Mouse (Mus musculus) bone marrow macrophage, adult 2 months (primary cell): ENCODE results near the gene Gle1.

Experiments
- CTCF ChIP-seq: IDR thresholded peaks from 2 replicates; pipeline ENCODE4 v1.5.1; 2012; ENCODE audit warnings: low read depth, mild to moderate bottlenecking, low read length, moderate library complexity
- POLR2A ChIP-seq: IDR thresholded peaks from 2 replicates; pipeline ENCODE4 v1.6.1; 2012; ENCODE audit warnings: mild to moderate bottlenecking, low read depth, low read length, borderline replicate concordance

DNA sequence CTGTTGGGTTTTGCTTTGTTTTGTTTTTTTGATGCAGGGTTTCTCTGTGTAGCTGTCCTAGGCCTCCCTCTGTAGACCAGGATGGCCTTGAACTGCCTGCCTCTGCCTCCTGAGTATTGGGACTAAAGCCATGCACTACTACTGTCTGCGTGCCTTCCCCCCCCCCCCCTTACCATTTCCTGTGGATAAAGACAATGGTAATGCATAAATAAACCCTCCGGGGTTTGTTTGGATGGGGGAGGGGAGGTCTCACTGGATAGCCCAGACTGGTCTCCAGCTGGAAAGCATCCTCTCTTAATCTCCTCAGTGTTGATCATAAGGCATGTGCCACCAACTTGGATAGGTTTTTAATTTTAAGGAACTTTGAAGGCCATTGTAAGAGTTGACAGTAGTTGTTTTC, 38.3 kb downstream of the Gle1 start:
- no peak for TF ChIP-seq CTCF
- no peak for TF ChIP-seq POLR2A
